Comparison of ENCODE assay signal across 8 mouse cellular contexts in genomic region chr2:129199328-129200085, GRCm38 (mm10). TPM values are rescaled to one million over a fixed set of nuclear protein-coding genes. Genes with fewer than 3 reads are reported as not detected.
A peak's percentile ranks its signal among the peaks of the same experiment; 100 is the strongest.
DNase-seq lines count a peak whose midpoint lies in the region; ATAC-seq and TF ChIP-seq lines count a peak whose summit lies in the region.

No protein-coding gene starts in this region.

- H3K4me3 ChIP-seq in kidney, embryonic 15.5 days (replicated peaks), result peak overlapping the region; percentile 75
- peak overlapping the region; percentile 87 for H3K4me3 ChIP-seq in embryonic facial prominence, embryonic 10.5 days
- H3K4me3 ChIP-seq in hindbrain, embryonic 13.5 days, result peak overlapping the region; percentile 81
- peak overlapping the region; percentile 98 for H3K4me3 ChIP-seq in liver, postnatal 0 days (ENCODE audit: low read depth, low read length)
- H3K4me3 ChIP-seq in stomach, embryonic 14.5 days (ENCODE audit: low read depth, low read length), result peak overlapping the region; percentile 89

- H3K4me1 ChIP-seq in kidney, embryonic 15.5 days, result peaks cover 22% of the 10 kb centered on the region
- H3K4me1 ChIP-seq in embryonic facial prominence, embryonic 10.5 days, result peaks cover 30% of the 10 kb centered on the region
- H3K4me1 ChIP-seq in hindbrain, embryonic 13.5 days (replicated peaks), result peaks cover 29% of the 10 kb centered on the region
- H3K4me1 ChIP-seq in liver, postnatal 0 days (ENCODE audit: insufficient read depth), result peaks cover 27% of the 10 kb centered on the region
- H3K4me1 ChIP-seq in stomach, embryonic 14.5 days (ENCODE audit: control insufficient read depth, insufficient read depth, low read length), result peaks cover 11% of the 10 kb centered on the region; the same call in 1 of the 2 replicates

- no peak for DNase-seq in kidney, postnatal 14 days
- peak; percentile 30 for DNase-seq in NIH3T3 (ENCODE audit: low read depth)
- peak; percentile 18 for DNase-seq in embryonic facial prominence, embryonic 10.5 days (ENCODE audit: low spot score)
- DNase-seq in liver, postnatal 0 days, result peak; percentile 49
- no peak for DNase-seq in gastrocnemius, postnatal 10 days

- H3K27ac ChIP-seq in kidney, embryonic 15.5 days, result peak overlapping the region; percentile 86
- H3K27ac ChIP-seq in embryonic facial prominence, embryonic 10.5 days (replicated peaks), result peak overlapping the region; percentile 97
- peak overlapping the region; percentile 96 for H3K27ac ChIP-seq in hindbrain, embryonic 13.5 days
- peak overlapping the region; percentile 93 for H3K27ac ChIP-seq in liver, postnatal 0 days (ENCODE audit: low read depth)
- no peak overlapping the region; the same call in 1 of the 2 replicates for H3K27ac ChIP-seq in stomach, embryonic 14.5 days (ENCODE audit: low read length)

- TF ChIP-seq EP300 in liver, postnatal 0 days (IDR thresholded peaks at IDR 0.05; ENCODE audit: low read depth), result no peak

- no peak for TF ChIP-seq CTCF in liver, postnatal 0 days (IDR thresholded peaks at IDR 0.05; ENCODE audit: low read depth)

- 0 out of 2 replicates have a peak, but pooled peaks have one; percentile 0 for ATAC-seq in kidney, embryonic 15.5 days (replicated peaks; ENCODE audit: low FRiP score)
- peak; percentile 22 for ATAC-seq in hindbrain, embryonic 13.5 days (ENCODE audit: low FRiP score)
- no peak for ATAC-seq in liver, postnatal 0 days
- ATAC-seq in stomach, embryonic 14.5 days (ENCODE audit: insufficient number of reproducible peaks, insufficient read depth, low FRiP score, low read depth), result no peak

- H3K9ac ChIP-seq in kidney, embryonic 15.5 days, result peak overlapping the region; percentile 84
- peak overlapping the region; percentile 92 for H3K9ac ChIP-seq in hindbrain, embryonic 13.5 days
- peak overlapping the region; percentile 95 for H3K9ac ChIP-seq in liver, postnatal 0 days (replicated peaks)
- H3K9ac ChIP-seq in stomach, embryonic 14.5 days (replicated peaks; ENCODE audit: low read depth, low read length), result peak overlapping the region; percentile 86; the same call in 1 of the 2 replicates

- peak overlapping the region; percentile 62 for H3K4me2 ChIP-seq in kidney, embryonic 15.5 days
- peak overlapping the region; percentile 87 for H3K4me2 ChIP-seq in hindbrain, embryonic 13.5 days
- H3K4me2 ChIP-seq in liver, postnatal 0 days (ENCODE audit: low read depth, low read length), result peak overlapping the region; percentile 96
- peak overlapping the region; percentile 50 for H3K4me2 ChIP-seq in stomach, embryonic 14.5 days (replicated peaks; ENCODE audit: low read depth, low read length)

- H3K36me3 ChIP-seq in kidney, embryonic 15.5 days, result peaks cover 44% of the 10 kb centered on the region
- peaks cover 46% of the 10 kb centered on the region for H3K36me3 ChIP-seq in embryonic facial prominence, embryonic 10.5 days (replicated peaks)
- peaks cover 33% of the 10 kb centered on the region for H3K36me3 ChIP-seq in hindbrain, embryonic 13.5 days
- H3K36me3 ChIP-seq in liver, postnatal 0 days (replicated peaks; ENCODE audit: insufficient read depth, low read length), result peaks cover 47% of the 10 kb centered on the region
- peaks cover 26% of the 10 kb centered on the region for H3K36me3 ChIP-seq in stomach, embryonic 14.5 days (ENCODE audit: control insufficient read depth, insufficient read depth, low read length)

- H3K9me3 ChIP-seq in kidney, embryonic 15.5 days (replicated peaks), result no peaks in the 10 kb centered on the region
- H3K9me3 ChIP-seq in embryonic facial prominence, embryonic 10.5 days, result no peaks in the 10 kb centered on the region
- H3K9me3 ChIP-seq in hindbrain, embryonic 13.5 days, result no peaks in the 10 kb centered on the region
- H3K9me3 ChIP-seq in liver, postnatal 0 days (ENCODE audit: low read length), result no peaks in the 10 kb centered on the region
- H3K9me3 ChIP-seq in stomach, embryonic 14.5 days (ENCODE audit: control insufficient read depth, low read depth, low read length), result no peaks in the 10 kb centered on the region

- WGBS in kidney, embryonic 15.5 days, result 18% methylated on average over 30 of the region's 31 CpGs
- WGBS in embryonic facial prominence, embryonic 10.5 days, result 29% methylated on average over 30 of the region's 31 CpGs
- WGBS in hindbrain, embryonic 13.5 days, result 15% methylated on average over 30 of the region's 31 CpGs
- WGBS in liver, postnatal 0 days (ENCODE audit: insufficient replicate concordance), result 27% methylated on average over 28 of the region's 31 CpGs
- WGBS in stomach, embryonic 14.5 days, result 21% methylated on average over 27 of the region's 31 CpGs

- no peaks in the 10 kb centered on the region for H3K27me3 ChIP-seq in kidney, embryonic 15.5 days
- no peaks in the 10 kb centered on the region for H3K27me3 ChIP-seq in embryonic facial prominence, embryonic 10.5 days (replicated peaks; ENCODE audit: low read depth, poor library complexity, severe bottlenecking)
- no peaks in the 10 kb centered on the region for H3K27me3 ChIP-seq in hindbrain, embryonic 13.5 days
- no peaks in the 10 kb centered on the region for H3K27me3 ChIP-seq in liver, postnatal 0 days (ENCODE audit: insufficient read depth, low read length)
- H3K27me3 ChIP-seq in stomach, embryonic 14.5 days (ENCODE audit: control insufficient read depth, insufficient read depth, low read length), result no peaks in the 10 kb centered on the region

RNA-seq across cellular contexts. Expression of gene Slc20a1, which starts 0.9 kb away (rescaled TPM):
- polyA plus RNA-seq in kidney, embryonic 15.5 days (2015; fragmentation: Nextera tagmentation; extraction: Ambion mirVana), result 28.1 and 30.2 TPM in 2 replicates
- 50.4 and 52.8 TPM in 2 replicates for polyA plus RNA-seq in embryonic facial prominence, embryonic 10.5 days (2016; fragmentation: Nextera tagmentation; extraction: Ambion mirVana)
- polyA plus RNA-seq in hindbrain, embryonic 13.5 days (2015; fragmentation: Nextera tagmentation; extraction: Ambion mirVana), result 47.2 and 48.2 TPM in 2 replicates
- 20.2 and 24.9 TPM in 2 replicates for polyA plus RNA-seq in liver, postnatal 0 days (2015; fragmentation: Nextera tagmentation; extraction: Ambion mirVana)
- polyA plus RNA-seq in stomach, embryonic 14.5 days (2014; fragmentation: Nextera tagmentation; extraction: Ambion mirVana), result 34.4 and 35.6 TPM in 2 replicates
- 10 to 100 TPM in 1 of 2 experiments, 1 to 10 TPM in 1; 6.9 to 13.4 TPM for total RNA-seq in gastrocnemius, postnatal 10 days (2021)

Comparison
In these comparisons a context has a peak if more than half of its experiments do, and no peak if none do; other contexts are left out.
1. ATAC-seq: peak in kidney, embryonic 15.5 days (single experiment) and hindbrain, embryonic 13.5 days (single experiment); none in liver, postnatal 0 days (single experiment) and stomach, embryonic 14.5 days (single experiment).
2. DNase-seq: peak in NIH3T3 (single experiment), embryonic facial prominence, embryonic 10.5 days (single experiment) and liver, postnatal 0 days (single experiment); none in kidney, postnatal 14 days (single experiment) and gastrocnemius, postnatal 10 days (single experiment).
3. Peak in every context shown above with its lines, with median percentiles within 50 percentile points of each other: H3K4me2 ChIP-seq, H3K4me3 ChIP-seq and H3K9ac ChIP-seq.